Comparison of ENCODE assay signal across 11 mouse cellular contexts in the genomic region with DNA sequence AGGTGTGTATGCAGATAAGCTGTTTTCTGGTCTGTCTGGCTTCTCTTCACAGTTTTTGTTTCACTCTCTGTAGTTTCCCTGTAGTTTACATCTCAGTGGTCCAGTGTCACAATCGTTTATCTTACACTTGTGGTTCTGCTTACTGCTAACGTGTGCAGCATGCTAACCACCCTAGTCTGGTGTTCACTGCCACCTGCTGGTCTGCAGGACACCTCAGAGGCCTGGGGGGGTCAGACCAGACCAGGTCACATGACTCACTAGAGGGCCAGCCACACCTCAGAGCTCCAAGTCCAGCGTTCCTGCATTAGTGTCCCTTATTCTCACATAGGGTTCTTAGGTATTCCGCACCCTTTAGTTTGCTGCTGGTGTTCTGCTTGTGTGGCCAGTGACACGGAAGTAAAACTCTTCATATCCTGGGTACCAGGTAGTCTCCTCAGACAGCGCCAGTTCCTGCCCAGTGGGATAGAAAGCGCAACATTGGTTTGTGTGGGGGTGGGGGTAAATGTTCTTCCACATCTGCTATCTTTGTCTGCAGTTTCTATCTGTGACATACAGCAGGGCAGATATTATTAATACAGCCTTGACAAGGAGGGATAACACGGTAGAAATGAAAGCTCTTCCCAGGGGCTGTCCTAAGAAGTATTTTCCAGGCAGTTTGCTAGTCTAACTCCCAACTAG. TPM values are rescaled to one million over a fixed set of nuclear protein-coding genes. Genes with fewer than 3 reads are reported as not detected.
DNase-seq lines count a peak whose midpoint lies in the region; ATAC-seq and TF ChIP-seq lines count a peak whose summit lies in the region.
"Had no signal": no experiment of that assay in that cellular context is flagged by ENCODE, and none has a peak within 500 bp of the region (broad histone marks: within the 10 kb centered on the region; RNA-seq: fewer than 3 reads in every experiment).

No protein-coding gene starts in this region.

- TF ChIP-seq CTCF in ES-Bruce4 (IDR thresholded peaks at IDR 0.05; ENCODE audit: low read depth, low read length) = peak; percentile 60

- no peak for TF ChIP-seq POLR2A in ES-Bruce4 (IDR thresholded peaks at IDR 0.05; ENCODE audit: insufficient read depth, low read length)

- H3K9ac ChIP-seq in ES-Bruce4 (ENCODE audit: low read depth, poor library complexity, severe bottlenecking) = no peak overlapping the region

- H3K9me3 ChIP-seq in ES-Bruce4 (replicated peaks; ENCODE audit: control insufficient read depth, insufficient read depth, low read length, poor library complexity, severe bottlenecking) = no peaks in the 10 kb centered on the region

- ATAC-seq in cerebellum, adult (ENCODE audit: insufficient number of reproducible peaks, low FRiP score, low TSS enrichment) = no peak
- ATAC-seq: midbrain, embryonic 16.5 days had no signal

- H3K4me1 ChIP-seq in ES-Bruce4 (ENCODE audit: control insufficient read depth, insufficient read depth, low read length) = no peaks in the 10 kb centered on the region

- peak; percentile 39 for DNase-seq in A20 (ENCODE audit: low read depth, low spot score)
- DNase-seq in kidney, adult 8-10 months = peak; percentile 37 to 43
- DNase-seq in lung, postnatal 10 days = peak; percentile 63
- no peak for DNase-seq in Muller cell, postnatal 12 days (ENCODE audit: inconsistent ontology term)
- no peak for DNase-seq in thymus, postnatal 36 days
- DNase-seq: right cerebral cortex, postnatal 25 days had no signal

- H3K27ac ChIP-seq in ES-Bruce4 (ENCODE audit: insufficient read depth, low read length) = no peak overlapping the region

- no peaks in the 10 kb centered on the region for H3K27me3 ChIP-seq in ES-Bruce4 (ENCODE audit: control insufficient read depth, insufficient read depth, low read length, poor library complexity, severe bottlenecking)

- H3K36me3 ChIP-seq in ES-Bruce4 (ENCODE audit: control insufficient read depth, insufficient read depth, low read length, poor library complexity, severe bottlenecking) = peaks cover 62% of the 10 kb centered on the region

- no peak overlapping the region for H3K4me3 ChIP-seq in ES-Bruce4 (ENCODE audit: low read depth, low read length)

- no peak for TF ChIP-seq EP300 in ES-Bruce4 (IDR thresholded peaks at IDR 0.05; ENCODE audit: insufficient read depth, low read depth, low read length)

RNA-seq across cellular contexts. Expression of a gene that starts 51.8 kb away (rescaled TPM):
- polyA plus RNA-seq in ES-Bruce4 (2011; ENCODE audit: insufficient read depth, insufficient read length, low read depth, missing spikeins) = not detected in 2 replicates
- polyA plus RNA-seq: forebrain, embryonic 11.5 days; large intestine, adult 2 months had no signal

Comparison
In these comparisons a context has a peak if more than half of its experiments do, and no peak if none do; other contexts are left out.
1. DNase-seq: peak in A20 (single experiment), kidney, adult 8-10 months (2 of 2) and lung, postnatal 10 days (single experiment); none in Muller cell, postnatal 12 days (single experiment) and thymus, postnatal 36 days (0 of 2).